Mouse (Mus musculus) midbrain, embryonic 11.5 days (tissue): Measurements from ENCODE around the gene Rell1. TPM values are rescaled to one million over a fixed set of nuclear protein-coding genes. Genes with fewer than 3 reads are reported as not detected.

Experiments
- ATAC-seq: fragments of 200-750 bp; cut with Nextera tagmentation; 2 replicates; pipeline ENCODE4 v1.8.0; 2017; ENCODE audit warnings: moderate TSS enrichment, moderate library complexity; ENCODE audit not compliant: low FRiP score
- DNase-seq: peaks from one replicate; pipeline ENCODE4 v3.0.0; 2015; ENCODE audit warnings: low spot score; ENCODE audit errors: missing footprints
- H3K27ac ChIP-seq: fragments of 300-500 bp; sonication (generic); 2 replicates; pipeline ENCODE4 v1.5.1; 2014; ENCODE audit warnings: low read depth, low read length
- H3K27me3 ChIP-seq: fragments of 300-500 bp; sonication (generic); 2 replicates; pipeline ENCODE4 v1.6.1; 2014; ENCODE audit warnings: mild to moderate bottlenecking, low read length, moderate library complexity, mixed read lengths; ENCODE audit not compliant: control insufficient read depth, insufficient read depth
- H3K36me3 ChIP-seq: fragments of 300-500 bp; sonication (generic); 2 replicates; pipeline ENCODE4 v1.6.1; 2014; ENCODE audit warnings: mild to moderate bottlenecking, low read length, moderate library complexity, mixed read lengths; ENCODE audit not compliant: control insufficient read depth, insufficient read depth
- H3K4me1 ChIP-seq: fragments of 300-500 bp; sonication (generic); 2 replicates; pipeline ENCODE4 v1.6.1; 2014; ENCODE audit warnings: low read length; ENCODE audit not compliant: control insufficient read depth, insufficient read depth
- H3K4me2 ChIP-seq: fragments of 300-500 bp; sonication (generic); 2 replicates; pipeline ENCODE4 v1.6.1; 2014; ENCODE audit warnings: mild to moderate bottlenecking, moderate library complexity
- H3K4me3 ChIP-seq: fragments of 300-500 bp; sonication (generic); 2 replicates; pipeline ENCODE4 v1.5.1; 2014; ENCODE audit warnings: low read depth, low read length
- H3K9ac ChIP-seq: fragments of 300-500 bp; sonication (generic); 2 replicates; pipeline ENCODE4 v1.6.1; 2014; ENCODE audit warnings: low read length
- H3K9me3 ChIP-seq: fragments of 300-500 bp; sonication (generic); 2 replicates; pipeline ENCODE4 v1.6.1; 2016; ENCODE audit warnings: low read length; ENCODE audit not compliant: control insufficient read depth
- WGBS: fragments of 180-500 bp; shearing (Covaris S2); extraction: QIAGEN DNeasy Blood & Tissue Kit; methylation state at CpG from one replicate; pipeline ENCODE4 v1.1.7; 2014; 5-methylcytosine and 5-hydroxymethylcytosine counted together
- polyA plus RNA-seq: library from polyadenylated mRNA; unstranded; fragments of >200 nt; fragmentation: Nextera tagmentation; extraction: Ambion mirVana; gene quantifications from 2 replicates; pipeline ENCODE4 v1.2.1, GENCODE M21; 2014

The Rell1 gene
- polyA plus RNA-seq, 1 experiment from 2014 or later = 8.4 TPM

DNA sequence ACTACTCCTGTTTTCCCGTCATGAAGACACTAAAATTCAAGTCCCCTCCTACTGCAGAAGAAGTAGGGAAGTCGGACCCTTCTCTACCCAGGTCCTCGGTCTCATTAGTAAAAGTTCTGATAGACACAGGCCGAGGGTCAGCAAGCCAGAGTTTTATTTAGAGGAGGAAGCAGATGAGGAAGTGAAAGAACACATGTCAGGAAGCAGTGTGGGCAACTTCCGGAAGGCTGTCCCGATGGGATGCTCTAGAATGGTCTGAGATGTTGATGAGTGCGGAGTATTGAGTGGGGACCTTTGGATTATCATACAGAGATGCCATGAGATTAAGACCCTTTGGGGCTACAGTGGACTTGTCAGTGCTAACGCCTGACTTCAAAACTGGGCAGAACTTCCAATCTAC, 109.8 kb downstream of the Rell1 start:
- no peak for DNase-seq
- Histone ChIP-seq H3K36me3 (no peaks in the 10 kb centered on the region), H3K9me3 (no peaks in the 10 kb centered on the region), H3K27ac (no peak overlapping the region), H3K4me1 (no peaks in the 10 kb centered on the region), H3K4me3 (no peak overlapping the region), H3K9ac (no peak overlapping the region), H3K4me2 (no peak overlapping the region), H3K27me3 (no peaks in the 10 kb centered on the region)
- no peak for ATAC-seq
- WGBS = 90% methylated on average over 8 of the region's 8 CpGs

Other genes starting within 250 kb of the Rell1 start
- gene 0610040J01Rik, start 156.5 kb downstream of the Rell1 start, polyA plus RNA-seq = 0.90 and 0.96 TPM in 2 replicates
- gene Pgm2, start 124.1 kb upstream of the Rell1 start, polyA plus RNA-seq = 22.8 and 29.3 TPM in 2 replicates
- gene Tbc1d1, start 187.4 kb upstream of the Rell1 start, polyA plus RNA-seq = 18.6 and 21.0 TPM in 2 replicates